Comparison of ENCODE assay signal across 10 mouse cellular contexts in the genomic region with DNA sequence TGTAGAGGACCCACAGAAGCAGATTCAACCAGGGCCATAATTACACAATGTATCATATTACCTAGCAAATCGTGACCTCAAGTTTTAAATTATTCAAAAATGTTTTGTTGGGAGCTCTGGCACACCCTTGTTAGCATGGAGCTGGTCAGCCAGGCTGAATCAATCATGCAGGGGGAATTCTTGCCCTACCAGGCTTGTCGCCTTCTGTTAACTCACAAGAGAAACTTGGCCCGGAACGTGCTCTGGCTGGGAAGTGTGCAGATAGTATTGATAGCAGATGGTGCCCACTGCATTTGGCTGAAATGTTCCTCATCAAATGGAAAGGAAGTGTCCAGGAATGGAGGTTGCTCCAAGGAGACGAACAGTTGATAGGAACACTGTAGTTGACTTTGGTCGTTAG.
A peak's percentile ranks its signal among the peaks of the same experiment; 100 is the strongest.
DNase-seq lines count a peak whose midpoint lies in the region; ATAC-seq and TF ChIP-seq lines count a peak whose summit lies in the region.
"Had no signal": no experiment of that assay in that cellular context is flagged by ENCODE, and none has a peak within 500 bp of the region (broad histone marks: within the 10 kb centered on the region; RNA-seq: fewer than 3 reads in every experiment).

No protein-coding gene starts in this region.

- no peaks in the 10 kb centered on the region for H3K27me3 ChIP-seq in forebrain, embryonic 15.5 days
- H3K27me3 ChIP-seq in forebrain, embryonic 12.5 days = peaks cover 5% of the 10 kb centered on the region
- no peaks in the 10 kb centered on the region for H3K27me3 ChIP-seq in midbrain, postnatal 0 days (ENCODE audit: insufficient read depth, low read length)
- H3K27me3 ChIP-seq: liver, embryonic 13.5 days; neural tube, embryonic 12.5 days had no signal

- no peak overlapping the region for H3K4me2 ChIP-seq in forebrain, embryonic 15.5 days (replicated peaks)
- no peak overlapping the region for H3K4me2 ChIP-seq in forebrain, embryonic 12.5 days
- no peak overlapping the region for H3K4me2 ChIP-seq in midbrain, postnatal 0 days (ENCODE audit: low read depth, low read length, poor library complexity, severe bottlenecking)
- H3K4me2 ChIP-seq: liver, embryonic 13.5 days; neural tube, embryonic 12.5 days had no signal

- no peak overlapping the region for H3K9ac ChIP-seq in forebrain, embryonic 15.5 days (replicated peaks)
- no peak overlapping the region for H3K9ac ChIP-seq in forebrain, embryonic 12.5 days
- H3K9ac ChIP-seq in midbrain, postnatal 0 days (replicated peaks; ENCODE audit: low read length, poor library complexity, severe bottlenecking) = no peak overlapping the region
- H3K9ac ChIP-seq: liver, embryonic 13.5 days; neural tube, embryonic 12.5 days had no signal

- TF ChIP-seq CTCF in midbrain, postnatal 0 days (IDR thresholded peaks at IDR 0.05) = no peak

- 52% methylated on average over 6 of the region's 6 CpGs for WGBS in forebrain, embryonic 15.5 days
- 74% methylated on average over 6 of the region's 6 CpGs for whole genome bisulfite sequencing in forebrain, embryonic 12.5 days
- WGBS in midbrain, postnatal 0 days = 72% methylated on average over 6 of the region's 6 CpGs

- peak; percentile 13 for DNase-seq in lung, postnatal 10 days
- no peak for DNase-seq in lung, postnatal 25 days (ENCODE audit: low spot score)
- peak; percentile 49 for DNase-seq in fibroblast of lung, adult 2 months (ENCODE audit: low read depth)
- peak; percentile 86 for DNase-seq in midbrain, postnatal 0 days (ENCODE audit: low spot score)
- no peak for DNase-seq in gastrocnemius, postnatal 4 days (ENCODE audit: low spot score in 2 of 2)
- DNase-seq: gastrocnemius, postnatal 14 days; liver, embryonic 13.5 days had no signal

- no peaks in the 10 kb centered on the region for H3K36me3 ChIP-seq in forebrain, embryonic 15.5 days
- H3K36me3 ChIP-seq in forebrain, embryonic 12.5 days (replicated peaks) = no peaks in the 10 kb centered on the region
- H3K36me3 ChIP-seq in midbrain, postnatal 0 days (ENCODE audit: insufficient read depth, low read length) = no peaks in the 10 kb centered on the region
- H3K36me3 ChIP-seq: liver, embryonic 13.5 days; neural tube, embryonic 12.5 days had no signal

- no peak overlapping the region for H3K4me3 ChIP-seq in forebrain, embryonic 15.5 days
- no peak overlapping the region for H3K4me3 ChIP-seq in forebrain, embryonic 12.5 days (replicated peaks)
- H3K4me3 ChIP-seq in midbrain, postnatal 0 days (ENCODE audit: low read depth, low read length) = no peak overlapping the region
- H3K4me3 ChIP-seq: liver, embryonic 13.5 days; neural tube, embryonic 12.5 days had no signal

- no peak overlapping the region; the same call in 1 of the 2 replicates for H3K27ac ChIP-seq in forebrain, embryonic 15.5 days (replicated peaks)
- H3K27ac ChIP-seq in forebrain, embryonic 12.5 days = no peak overlapping the region
- H3K27ac ChIP-seq in midbrain, postnatal 0 days (ENCODE audit: low read depth, low read length) = no peak overlapping the region
- H3K27ac ChIP-seq: liver, embryonic 13.5 days; neural tube, embryonic 12.5 days had no signal

- peaks cover 25% of the 10 kb centered on the region for H3K4me1 ChIP-seq in forebrain, embryonic 15.5 days
- peaks cover 28% of the 10 kb centered on the region for H3K4me1 ChIP-seq in forebrain, embryonic 12.5 days
- H3K4me1 ChIP-seq in midbrain, postnatal 0 days (ENCODE audit: insufficient read depth, low read length) = no peaks in the 10 kb centered on the region
- H3K4me1 ChIP-seq: liver, embryonic 13.5 days; neural tube, embryonic 12.5 days had no signal

- H3K9me3 ChIP-seq in forebrain, embryonic 15.5 days = no peaks in the 10 kb centered on the region
- no peaks in the 10 kb centered on the region for H3K9me3 ChIP-seq in forebrain, embryonic 12.5 days
- no peaks in the 10 kb centered on the region for H3K9me3 ChIP-seq in midbrain, postnatal 0 days (ENCODE audit: low read length)
- H3K9me3 ChIP-seq: liver, embryonic 13.5 days; neural tube, embryonic 12.5 days had no signal

- ATAC-seq in forebrain, embryonic 15.5 days (replicated peaks) = peak; percentile 69
- no peak for ATAC-seq in forebrain, embryonic 12.5 days (ENCODE audit: low FRiP score)
- no peak for ATAC-seq in midbrain, postnatal 0 days (ENCODE audit: low FRiP score)

Comparison
In these comparisons a context has a peak if more than half of its experiments do, and no peak if none do; other contexts are left out.
1. DNase-seq: peak in lung, postnatal 10 days (single experiment), fibroblast of lung, adult 2 months (single experiment) and midbrain, postnatal 0 days (single experiment); none in lung, postnatal 25 days (single experiment) and gastrocnemius, postnatal 4 days (0 of 2).